Mouse (Mus musculus) spleen, adult 2 months (tissue): ENCODE data around the gene Tmem39b. TPM values are rescaled to one million over a fixed set of nuclear protein-coding genes. Genes with fewer than 3 reads are reported as not detected.

Source experiments
- DNase-seq, 2 experiments: peaks; one replicate each; pipeline versions ENCODE4 v3.0.0 to v3.0.0-alpha.2; 2012 to 2021; ENCODE audit warnings: low spot score in 2 of 2, low read depth in 1 of 2
- H3K27ac ChIP-seq: fragments of 200-500 bp; 2 replicates; pipeline ENCODE4 v1.5.1; 2012; ENCODE audit warnings: low read length, inconsistent platforms; ENCODE audit not compliant: insufficient read depth
- H3K27me3 ChIP-seq: fragments of 200-500 bp; 2 replicates; pipeline ENCODE4 v1.6.1; 2012; ENCODE audit warnings: mild to moderate bottlenecking, moderate library complexity, low read length, inconsistent platforms; ENCODE audit not compliant: control insufficient read depth, insufficient read depth
- H3K36me3 ChIP-seq: fragments of 200-500 bp; 2 replicates; pipeline ENCODE4 v1.6.1; 2012; ENCODE audit warnings: mild to moderate bottlenecking, low read length, inconsistent platforms; ENCODE audit not compliant: control insufficient read depth, insufficient read depth
- H3K4me1 ChIP-seq: fragments of 200-500 bp; 2 replicates; pipeline ENCODE4 v1.6.1; 2011; ENCODE audit warnings: inconsistent platforms; ENCODE audit not compliant: control insufficient read depth, insufficient read depth, insufficient read length
- H3K4me3 ChIP-seq: fragments of 200-500 bp; 2 replicates; pipeline ENCODE4 v1.5.1; 2011; ENCODE audit warnings: mild to moderate bottlenecking, inconsistent platforms; ENCODE audit not compliant: insufficient read depth, insufficient read length; ENCODE audit errors: extremely low read depth
- CTCF ChIP-seq: fragments of 200-500 bp; IDR thresholded peaks from 2 replicates; pipeline ENCODE4 v1.5.1; 2011; ENCODE audit warnings: mild to moderate bottlenecking, inconsistent platforms; ENCODE audit not compliant: insufficient read depth, insufficient read length, insufficient replicate concordance; ENCODE audit errors: extremely low read depth
- POLR2A ChIP-seq: fragments of 200-500 bp; IDR thresholded peaks from 2 replicates; pipeline ENCODE4 v1.6.1; 2011; ENCODE audit warnings: low read depth, low read length, inconsistent platforms
- WGBS: fragments of 180-500 bp; shearing (Covaris S2); methylation state at CpG from one replicate; pipeline ENCODE4 v1.1.7; 2018; 5-methylcytosine and 5-hydroxymethylcytosine counted together
- polyA plus RNA-seq: library from polyadenylated mRNA; depleted of rRNA; stranded (reverse); fragments of >200 nt; gene quantifications from 2 replicates; pipeline ENCODE4 v1.2.3, GENCODE M21; 2012

Gene Tmem39b
- polyA plus RNA-seq, 1 experiment: 28.4 TPM

GRCm38 (mm10) chr4:129662255-129662813 lies 34.3 kb downstream of the Tmem39b start:
- DNase-seq: no peak
- WGBS: 79% methylated on average over 3 of the region's 3 CpGs
- no peak overlapping the region for H3K27ac ChIP-seq
- peaks cover 22% of the 10 kb centered on the region for H3K36me3 ChIP-seq
- TF ChIP-seq POLR2A (no peak), CTCF (no peak)
- no peak overlapping the region for H3K4me3 ChIP-seq
- no peaks in the 10 kb centered on the region for H3K27me3 ChIP-seq
- H3K4me1 ChIP-seq: no peaks in the 10 kb centered on the region

- Histone ChIP-seq H3K4me3 (no peak overlapping the region), H3K36me3 (peaks cover 26% of the 10 kb centered on the region)
Observed at GRCm38 (mm10) chr4:129661584-129661983, 35.1 kb downstream of the Tmem39b start.

GRCm38 (mm10) chr4:129654770-129655169 lies 41.9 kb downstream of the Tmem39b start:
- 96% methylated on average over 14 of the region's 14 CpGs for WGBS
- Histone ChIP-seq H3K36me3 (peaks cover 62% of the 10 kb centered on the region), H3K27me3 (no peaks in the 10 kb centered on the region), H3K4me3 (no peak overlapping the region), H3K4me1 (no peaks in the 10 kb centered on the region), H3K27ac (no peak overlapping the region)
- no peak for TF ChIP-seq CTCF
- TF ChIP-seq POLR2A: no peak
- DNase-seq: no peak

More at GRCm38 (mm10) chr4:129661584-129661983, 35.1 kb downstream of the Tmem39b start:
- no peak for DNase-seq
- H3K27ac ChIP-seq: no peak overlapping the region
- no peaks in the 10 kb centered on the region for H3K27me3 ChIP-seq
- 94% methylated on average over 3 of the region's 3 CpGs for WGBS
- no peaks in the 10 kb centered on the region for H3K4me1 ChIP-seq
- TF ChIP-seq CTCF (no peak), POLR2A (no peak)

GRCm38 (mm10) chr4:129650359-129650758 lies 46.3 kb downstream of the Tmem39b start:
- WGBS: 92% methylated on average over 8 of the region's 8 CpGs
- H3K4me1 ChIP-seq: no peaks in the 10 kb centered on the region
- no peaks in the 10 kb centered on the region for H3K27me3 ChIP-seq
- no peak overlapping the region for H3K4me3 ChIP-seq
- peaks cover 50% of the 10 kb centered on the region for H3K36me3 ChIP-seq
- TF ChIP-seq CTCF (no peak), POLR2A (no peak)
- no peak for DNase-seq
- H3K27ac ChIP-seq: no peak overlapping the region

GRCm38 (mm10) chr4:129648656-129649055 lies 48.0 kb downstream of the Tmem39b start:
- 86% methylated on average over 1 of the region's 1 CpGs for WGBS
- H3K4me3 ChIP-seq: no peak overlapping the region
- H3K36me3 ChIP-seq: peaks cover 34% of the 10 kb centered on the region
- no peak for TF ChIP-seq CTCF
- no peak for TF ChIP-seq POLR2A
- DNase-seq: no peak
- H3K27me3 ChIP-seq: no peaks in the 10 kb centered on the region
- H3K4me1 ChIP-seq: no peaks in the 10 kb centered on the region
- H3K27ac ChIP-seq: no peak overlapping the region

- Histone ChIP-seq H3K36me3 (peaks cover 18% of the 10 kb centered on the region), H3K27me3 (no peaks in the 10 kb centered on the region), H3K27ac (no peak overlapping the region), H3K4me3 (no peak overlapping the region), H3K4me1 (no peaks in the 10 kb centered on the region)
- no peak for DNase-seq
- TF ChIP-seq POLR2A: no peak
- no peak for TF ChIP-seq CTCF
- 31% methylated on average over 6 of the region's 6 CpGs for WGBS
Observed at GRCm38 (mm10) chr4:129645204-129645603, 51.4 kb downstream of the Tmem39b start.

GRCm38 (mm10) chr4:129641756-129642155 lies 54.9 kb downstream of the Tmem39b start:
- TF ChIP-seq POLR2A (no peak), CTCF (no peak)
- H3K27ac ChIP-seq: no peak overlapping the region

More at GRCm38 (mm10) chr4:129641756-129642155, 54.9 kb downstream of the Tmem39b start:
- WGBS: 77% methylated on average over 5 of the region's 5 CpGs
- Histone ChIP-seq H3K4me1 (peaks cover 4% of the 10 kb centered on the region; the same call in 1 of the 2 replicates), H3K27me3 (no peaks in the 10 kb centered on the region), H3K36me3 (peaks cover 13% of the 10 kb centered on the region), H3K4me3 (no peak overlapping the region)
- no peak for DNase-seq
